Mouse (Mus musculus): ENCODE measurements at regions not wholly inside any gene's neighbourhood (a gene's known extent, or its start where the extent isn't known, plus 50 kb on each side); places are given as distances from the start of the nearest gene placed in this dataset.

DNA sequence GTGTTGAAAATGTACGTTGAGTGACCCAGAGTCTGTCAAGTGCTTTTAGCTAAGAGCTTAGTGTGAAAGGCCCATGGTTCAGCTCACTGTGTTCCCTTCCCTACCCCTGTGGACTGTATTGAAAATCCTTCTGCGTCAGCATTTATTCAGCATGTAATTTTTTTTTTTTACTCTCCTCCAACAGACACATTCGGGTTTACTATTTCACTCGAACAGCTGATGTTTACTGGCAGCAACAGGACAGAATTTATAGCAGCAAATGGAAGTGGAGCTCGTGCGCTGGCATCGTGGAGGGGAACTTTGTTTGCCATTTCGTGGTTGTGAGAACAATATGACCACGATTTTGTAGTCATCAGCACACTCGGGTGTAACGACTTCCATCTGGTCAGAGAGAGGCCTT is 105.0 kb upstream of the Rnaseh2b start:
- no peak for DNase-seq (ENCODE audit: low read depth)

DNA sequence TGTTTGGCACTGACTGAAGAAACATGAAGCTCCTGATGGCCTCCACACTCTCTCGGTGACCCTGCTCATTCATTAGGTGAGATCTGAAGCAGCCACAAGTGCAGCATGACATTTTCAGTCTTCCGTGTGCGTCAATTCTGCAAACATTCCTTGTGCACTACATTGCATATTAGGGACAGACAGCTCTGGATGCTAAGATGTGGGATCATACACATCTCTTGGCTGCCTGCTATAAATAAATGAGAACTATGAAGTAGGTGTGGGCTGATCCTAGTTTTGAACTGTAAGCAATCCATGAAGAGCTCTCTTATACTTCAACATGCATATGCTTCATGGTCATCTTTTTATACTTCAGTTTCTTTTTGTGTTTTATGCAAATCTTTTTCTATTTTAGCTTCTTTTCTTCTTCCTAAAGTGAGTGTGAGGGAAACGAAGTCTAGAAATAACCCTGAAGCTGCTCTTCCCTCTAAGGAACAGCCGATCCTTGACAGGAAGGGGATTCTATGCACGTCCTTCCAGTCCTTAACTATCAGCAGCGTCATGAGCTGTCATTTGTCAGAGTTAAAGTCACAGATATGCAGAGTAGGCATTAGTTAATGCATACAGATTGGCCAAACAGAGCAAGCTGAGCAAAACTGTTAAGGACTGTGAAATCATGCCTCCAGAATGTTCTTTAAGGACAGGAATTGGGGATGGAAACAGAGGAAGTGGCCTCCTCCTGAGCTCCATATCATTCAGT is 104.1 kb upstream of the Rnaseh2b start:
- DNase-seq (ENCODE audit: low read depth), result no peak

DNA sequence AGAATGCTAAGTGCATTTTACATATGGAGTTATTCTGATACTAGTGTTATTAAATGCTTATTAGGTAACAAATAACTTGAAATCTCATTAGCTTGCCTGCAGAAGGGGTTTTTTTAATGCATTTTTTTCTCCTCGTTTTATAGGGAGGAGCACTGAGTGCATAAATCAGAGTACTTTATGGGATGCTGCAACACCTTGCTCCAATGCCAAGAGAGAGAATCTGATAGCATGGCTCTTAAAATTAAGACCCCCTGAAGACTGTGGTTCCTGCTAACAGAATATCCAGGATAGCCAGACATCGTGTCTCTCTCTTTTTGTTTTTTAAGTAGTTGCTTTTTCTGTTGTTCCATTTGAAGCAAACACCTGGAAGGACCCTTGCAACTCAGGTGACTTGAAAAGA is 100.8 kb upstream of the Rnaseh2b start:
- no peak for DNase-seq (ENCODE audit: low read depth)

DNA sequence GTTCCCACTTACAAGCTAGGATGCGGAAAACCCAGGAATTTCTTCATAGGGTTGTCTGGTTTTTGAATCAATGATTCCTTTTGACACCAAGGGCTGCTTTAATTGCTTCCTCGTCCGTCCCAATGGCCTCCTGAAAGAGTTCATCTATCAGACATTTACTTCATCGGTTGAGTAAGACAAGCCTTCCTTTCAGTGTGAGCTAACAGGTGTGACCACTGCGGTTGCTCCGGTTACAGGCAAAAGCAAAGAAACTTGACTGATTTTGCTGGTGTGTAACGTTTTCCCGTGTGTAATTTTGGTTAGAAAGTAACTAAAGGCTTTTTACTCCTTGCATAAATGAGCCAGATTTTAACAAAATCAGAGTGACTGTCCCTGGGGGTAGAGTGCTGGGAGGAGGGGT is 99.6 kb upstream of the Rnaseh2b start:
- no peak for DNase-seq (ENCODE audit: low read depth)

DNA sequence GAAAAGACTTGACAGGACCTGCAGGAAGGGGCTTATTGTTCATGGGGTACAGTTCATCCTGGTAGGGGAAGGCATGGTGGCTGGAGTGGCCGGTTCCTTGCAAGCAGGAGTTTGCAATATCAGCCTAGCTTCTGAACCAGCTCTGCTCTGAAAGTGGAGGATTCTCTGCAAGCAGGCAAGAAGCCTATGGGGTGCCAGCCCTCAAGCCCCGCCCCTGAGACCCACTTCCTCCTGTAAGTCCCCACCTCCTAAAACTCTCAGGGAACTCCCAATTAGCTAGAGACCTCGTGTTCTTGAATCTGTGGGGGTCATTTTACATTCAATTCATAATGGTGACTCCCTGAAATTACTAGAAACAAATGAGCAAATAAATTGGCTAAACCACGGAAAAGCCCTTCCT is 99.0 kb upstream of the Rnaseh2b start:
- DNase-seq (ENCODE audit: low read depth), result no peak

DNA sequence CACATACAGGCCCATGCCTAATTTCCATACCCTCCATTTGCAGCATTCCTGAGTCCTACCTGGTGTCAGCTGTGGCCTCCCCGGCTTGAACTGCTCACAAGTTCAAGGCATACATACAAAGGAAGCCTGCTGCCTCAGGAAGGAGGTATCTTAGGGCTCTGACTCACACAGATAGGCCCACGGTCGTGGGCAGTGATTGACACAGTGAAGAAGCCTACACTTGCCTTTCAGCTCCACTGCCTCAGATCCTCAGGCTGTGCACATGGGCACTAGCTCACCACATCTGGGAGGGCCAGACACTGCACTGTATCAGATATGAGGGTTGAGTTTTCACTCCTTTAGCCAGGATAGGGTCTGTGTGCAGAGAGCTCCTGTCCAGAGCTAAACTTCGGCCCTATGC is 95.6 kb upstream of the Rnaseh2b start:
- DNase-seq (ENCODE audit: low read depth), result no peak

DNA sequence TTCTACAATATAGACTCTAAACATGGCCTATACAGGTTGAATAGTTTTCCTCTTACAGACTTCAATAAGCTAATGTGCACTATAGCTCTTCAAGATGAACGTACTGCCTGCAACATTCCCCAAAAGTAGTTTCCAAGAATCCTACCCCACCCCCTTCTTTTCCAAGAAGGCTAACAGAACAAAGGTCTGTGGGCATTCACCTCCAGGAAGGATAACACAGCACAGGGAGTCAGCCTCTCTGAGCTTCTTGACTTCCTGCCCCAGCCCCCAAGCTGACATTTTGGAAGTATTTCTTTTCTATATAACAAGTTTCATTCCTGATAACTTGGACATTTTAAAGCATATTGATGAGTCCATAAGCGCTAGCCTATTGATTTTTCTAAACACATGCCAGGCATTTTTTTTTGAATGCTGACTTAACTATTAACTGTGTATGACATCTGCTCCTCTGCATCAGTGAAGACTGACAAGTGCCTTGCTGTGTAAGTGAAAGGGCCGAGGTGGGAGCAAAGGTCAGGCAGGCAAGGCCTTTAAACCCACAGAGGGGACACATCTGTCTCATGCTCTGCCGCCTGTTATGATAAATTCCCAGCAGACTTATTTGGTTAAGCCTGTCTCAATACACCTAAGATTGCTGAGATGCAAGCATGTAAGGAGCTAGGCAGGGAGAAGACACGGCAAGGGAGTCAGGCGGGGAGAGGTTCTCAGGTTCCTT is 93.8 kb upstream of the Rnaseh2b start:
- no peak for DNase-seq (ENCODE audit: low read depth)

DNA sequence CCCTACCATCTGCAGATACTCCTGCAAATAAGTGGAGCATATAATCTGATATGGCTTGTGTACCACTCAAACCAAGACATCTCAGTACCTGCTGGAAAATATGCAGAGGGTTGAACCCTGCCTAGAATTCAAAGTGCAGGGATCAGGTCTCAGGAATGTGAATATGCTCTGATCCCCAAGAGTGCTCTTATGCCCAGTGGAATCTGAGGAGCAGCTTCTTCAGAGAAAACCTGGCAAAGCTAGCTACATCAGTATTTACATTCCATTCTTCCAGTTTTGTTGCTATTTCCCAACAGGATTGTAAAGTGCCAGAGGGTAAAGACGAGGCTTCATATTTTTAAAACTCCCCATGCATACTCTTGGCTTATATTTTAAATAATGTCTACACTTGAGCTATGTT is 77.3 kb upstream of the Rnaseh2b start:
- no peak for DNase-seq (ENCODE audit: low read depth)

DNA sequence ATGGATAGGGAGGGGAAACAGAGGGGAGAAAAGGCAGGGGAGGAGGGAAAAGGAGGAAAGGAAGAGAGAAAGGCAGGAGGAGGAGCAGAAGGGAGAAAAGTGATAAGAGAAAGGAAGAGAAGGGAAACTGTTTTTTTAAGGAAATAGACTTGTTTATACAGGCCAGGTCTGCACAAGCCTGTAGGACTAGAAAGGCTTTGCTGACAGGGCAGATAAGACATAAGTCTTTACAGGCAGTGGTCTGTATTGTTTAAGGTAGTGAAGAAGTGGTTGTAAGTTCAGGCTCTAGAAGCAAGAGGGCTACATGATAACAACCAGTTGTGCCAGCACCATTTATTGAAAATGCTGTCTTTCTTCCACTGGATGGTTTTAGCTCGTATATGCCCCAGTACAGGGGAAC is 75.4 kb upstream of the Rnaseh2b start:
- no peak for DNase-seq (ENCODE audit: low read depth)

DNA sequence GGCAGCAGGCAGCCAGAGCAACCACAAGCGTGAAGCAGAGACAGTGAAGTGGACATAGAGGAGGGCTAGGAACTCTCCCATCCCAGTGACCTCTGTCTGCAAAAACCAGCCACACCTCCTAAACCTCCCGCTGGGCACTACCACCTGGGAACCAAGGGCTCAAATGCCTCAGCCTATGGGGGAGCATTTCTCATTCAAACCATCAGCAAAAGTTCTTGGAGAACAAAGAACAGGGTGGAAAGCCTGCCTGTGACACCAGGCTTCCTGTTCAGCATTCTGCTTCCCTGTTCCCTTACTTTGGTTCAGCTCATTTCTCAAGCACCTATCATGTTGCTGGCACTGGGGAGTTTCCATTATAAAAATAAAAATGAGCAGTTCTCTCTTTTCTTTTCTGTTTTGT is 74.4 kb upstream of the Rnaseh2b start:
- no peak for DNase-seq (ENCODE audit: low read depth)

DNA sequence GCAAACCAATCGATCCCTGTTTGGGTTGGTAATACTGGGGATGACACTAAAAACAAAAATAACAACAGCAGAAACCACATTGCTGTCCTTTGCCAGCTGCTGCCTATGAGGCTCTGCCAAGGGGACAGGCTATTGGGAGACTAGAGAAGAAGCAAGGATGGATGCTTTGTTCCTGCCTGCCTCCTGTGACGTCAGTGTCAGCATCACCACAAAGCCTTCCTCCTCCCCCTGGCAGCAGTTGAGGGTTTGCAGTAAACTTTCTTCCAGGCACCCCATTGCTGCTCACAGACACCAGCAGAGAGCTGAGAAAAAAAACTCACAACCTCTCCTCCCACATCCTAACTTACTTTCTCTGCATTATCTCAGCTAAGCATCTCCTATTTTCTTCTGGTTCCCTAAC is 73.7 kb upstream of the Rnaseh2b start:
- no peak for DNase-seq (ENCODE audit: low read depth)

DNA sequence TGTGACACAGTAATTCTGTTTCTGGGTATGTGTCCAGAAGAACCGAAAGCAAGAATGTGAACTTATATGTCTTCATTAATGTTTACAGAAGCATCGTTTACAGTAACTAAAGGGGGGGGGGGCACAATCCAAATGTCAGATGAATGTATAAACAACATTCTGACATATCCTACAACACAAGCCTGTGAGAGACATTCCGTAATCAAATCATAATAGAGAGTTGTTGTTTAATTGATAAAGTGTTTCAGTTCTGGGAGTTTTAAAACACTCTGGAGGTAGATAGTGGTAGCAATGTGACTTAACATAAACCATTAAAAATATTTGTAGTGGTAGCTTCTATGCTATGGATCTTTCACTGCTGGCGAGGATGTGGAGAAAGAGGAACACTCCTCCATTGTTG is 71.6 kb upstream of the Rnaseh2b start:
- no peak for DNase-seq (ENCODE audit: low read depth)

Data from naive thymus-derived CD4-positive, alpha-beta T cell, adult 2 months (primary cell).